8 mouse cellular contexts compared by ENCODE assay signal in the genomic region with DNA sequence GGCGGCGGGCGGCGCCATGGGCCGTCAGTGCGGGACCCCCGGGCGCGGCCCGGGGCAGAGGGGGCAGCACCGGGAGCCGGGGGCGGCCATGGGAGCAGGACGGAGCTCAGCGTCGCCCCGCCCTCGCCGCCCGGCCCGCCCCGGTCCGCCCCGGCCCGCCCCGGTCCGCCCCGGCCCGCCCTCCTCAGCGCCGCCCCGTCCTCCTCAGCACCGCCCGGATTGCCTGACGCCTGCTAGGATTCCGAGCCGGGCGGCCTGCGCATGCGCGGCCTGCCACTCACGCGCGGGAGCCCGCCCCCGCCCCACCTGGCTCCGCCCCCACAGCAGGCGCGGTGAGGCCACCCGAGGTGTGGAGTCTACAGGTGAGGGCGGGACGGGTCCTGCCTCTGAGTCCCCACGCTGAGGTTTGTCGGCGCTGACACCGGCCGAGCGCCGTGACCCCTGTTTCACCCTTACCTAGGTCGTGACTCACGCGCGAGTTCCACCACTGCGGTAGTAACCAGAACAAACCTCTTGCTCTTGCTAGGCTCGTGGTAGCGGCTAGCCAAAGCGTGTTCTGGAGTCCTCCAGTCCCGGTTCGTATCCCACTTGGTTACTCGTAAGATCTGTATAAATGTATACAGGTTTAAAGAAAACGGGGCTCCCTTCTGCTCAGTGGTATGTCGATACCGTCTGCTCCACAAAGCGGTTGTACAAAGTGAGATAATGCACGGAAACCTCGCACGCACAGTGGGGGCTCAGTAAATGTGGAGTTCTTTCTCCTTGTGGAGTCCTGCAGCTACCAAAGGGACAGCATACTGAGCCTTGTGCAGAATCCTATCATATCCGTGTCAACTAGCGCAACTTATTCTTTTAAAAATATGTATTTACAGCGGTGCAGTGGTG. TPM values are rescaled to one million over a fixed set of nuclear protein-coding genes. Genes with fewer than 3 reads are reported as not detected.
DNase-seq lines count a peak whose midpoint lies in the region; ATAC-seq lines count a peak whose summit lies in the region.

Gene Kremen1 (minus strand): TSS at position 51 of the 885 bp plus-strand sequence.

- peak; percentile 97 for DNase-seq in MN1 (ENCODE audit: low spot score)
- DNase-seq in cerebellum, adult 9-10 months: peak; percentile 93
- DNase-seq in frontal cortex, adult 2 months (ENCODE audit: extremely low spot score in 1 of 2, low spot score in 1 of 2): peak; percentile 74 to 90
- peak; percentile 94 for DNase-seq in hindbrain, embryonic 11.5 days (ENCODE audit: low spot score)
- DNase-seq in layer of hippocampus, postnatal 10 days (ENCODE audit: low spot score in 2 of 2): peak; percentile 85 to 93
- peak; percentile 91 for DNase-seq in lung, postnatal 10 days
- peak; percentile 94 for DNase-seq in ovary, postnatal 36 days (ENCODE audit: low spot score)
- DNase-seq in thymus, postnatal 25 days: peak; percentile 95

- H3K36me3 ChIP-seq in hindbrain, embryonic 11.5 days (ENCODE audit: control insufficient read depth, insufficient read depth, low read length): no peaks in the 10 kb centered on the region

- H3K27ac ChIP-seq in hindbrain, embryonic 11.5 days (ENCODE audit: low read depth, low read length): peak within 1 kb of the TSS; percentile 24; the same call in 1 of the 2 replicates

- no peaks in the 10 kb centered on the region for H3K27me3 ChIP-seq in hindbrain, embryonic 11.5 days (ENCODE audit: control insufficient read depth, insufficient read depth, low read length)

- no peaks in the 10 kb centered on the region for H3K9me3 ChIP-seq in hindbrain, embryonic 11.5 days (ENCODE audit: control insufficient read depth, low read length)

- peak within 1 kb of the TSS; percentile 86 for H3K4me3 ChIP-seq in hindbrain, embryonic 11.5 days (ENCODE audit: low read depth, low read length)

- ATAC-seq in hindbrain, embryonic 11.5 days (ENCODE audit: low FRiP score): peak; percentile 98

- peak within 1 kb of the TSS; percentile 87 for H3K4me2 ChIP-seq in hindbrain, embryonic 11.5 days (replicated peaks; ENCODE audit: low read depth, low read length)

- H3K9ac ChIP-seq in hindbrain, embryonic 11.5 days (ENCODE audit: low read depth, low read length): peak within 1 kb of the TSS; percentile 80

- H3K4me1 ChIP-seq in hindbrain, embryonic 11.5 days (replicated peaks; ENCODE audit: control insufficient read depth, insufficient read depth, low read length): peaks cover 3% of the 10 kb centered on the region; the same call in 1 of the 2 replicates

- WGBS in hindbrain, embryonic 11.5 days: 3% methylated on average over 48 of the region's 80 CpGs

RNA-seq across cellular contexts. Expression of gene Kremen1, which starts in this region (rescaled TPM):
- 11.6 and 12.7 TPM in 2 replicates for polyA plus RNA-seq in frontal cortex, adult 2 months (2012; rRNA removed)
- polyA plus RNA-seq in hindbrain, embryonic 11.5 days (2014; fragmentation: Nextera tagmentation; extraction: Ambion mirVana): 6.6 and 6.7 TPM in 2 replicates
- total RNA-seq in layer of hippocampus, postnatal 10 days (2021): 10 to 100 TPM; 10.8 to 11.0 TPM

Comparison
In these comparisons a context has a peak if more than half of its experiments do, and no peak if none do; other contexts are left out.
1. Peak in every context shown above with its lines: DNase-seq, ATAC-seq, H3K4me3 ChIP-seq and H3K27ac ChIP-seq.